Mouse (Mus musculus): ENCODE measurements at regions not wholly inside any gene's neighbourhood (a gene's known extent, or its start where the extent isn't known, plus 50 kb on each side); places are given as distances from the start of the nearest gene placed in this dataset.

DNA sequence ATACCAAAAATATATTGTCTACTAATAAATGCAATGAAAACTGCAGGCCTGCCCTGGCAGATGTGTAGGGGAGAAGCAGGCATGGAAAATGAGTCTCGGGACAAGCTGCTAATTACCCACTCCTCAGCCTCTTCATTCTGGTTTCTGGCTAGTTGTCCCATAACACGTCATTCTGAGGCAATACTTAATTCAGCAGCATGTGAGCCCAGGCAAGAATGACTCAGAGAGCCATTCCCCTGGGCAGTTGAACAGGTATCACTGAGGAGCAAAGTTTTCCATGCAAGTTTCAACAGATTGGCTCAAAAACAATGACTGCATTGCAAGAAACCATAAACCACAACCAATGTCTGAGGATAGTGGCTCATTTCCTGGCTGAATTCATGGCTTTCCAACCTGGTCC, 97.0 kb upstream of the Otud4 start:
- Histone ChIP-seq H3K36me3 (ENCODE audit: control insufficient read depth, insufficient read depth, low read length) (no peaks in the 10 kb centered on the region), H3K4me3 (ENCODE audit: low read depth, low read length) (no peak overlapping the region), H3K4me2 (ENCODE audit: low read depth, low read length) (no peak overlapping the region), H3K27me3 (replicated peaks; ENCODE audit: control insufficient read depth, insufficient read depth, low read length) (no peaks in the 10 kb centered on the region), H3K4me1 (ENCODE audit: control insufficient read depth, insufficient read depth, low read length) (no peaks in the 10 kb centered on the region), H3K9me3 (ENCODE audit: control insufficient read depth, low read length) (no peaks in the 10 kb centered on the region), H3K9ac (ENCODE audit: low read depth, low read length) (no peak overlapping the region), H3K27ac (replicated peaks; ENCODE audit: low read depth, low read length) (no peak overlapping the region)
- ATAC-seq (ENCODE audit: low read depth) (no peak), DNase-seq (ENCODE audit: low spot score) (peak; percentile 17)
- WGBS = 65% methylated on average over 2 of the region's 2 CpGs

DNA sequence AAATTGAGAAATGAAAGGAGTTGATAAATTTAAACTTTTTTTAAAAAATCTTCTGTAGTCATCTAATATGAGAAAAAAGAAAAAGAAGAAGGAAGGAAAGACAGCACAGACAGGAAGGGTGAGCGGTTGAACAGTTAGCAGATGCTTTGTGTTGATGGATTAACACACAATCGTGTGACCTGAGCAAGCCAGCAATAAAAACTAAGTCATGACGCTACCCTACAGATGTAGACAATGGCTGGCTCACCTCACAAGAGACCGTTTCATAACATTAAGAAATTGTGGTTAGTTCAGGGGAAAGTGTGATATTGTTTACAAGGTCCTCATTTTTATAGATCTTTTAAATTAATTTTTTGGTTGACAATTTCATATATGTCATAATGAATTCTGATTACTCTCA, 99.4 kb upstream of the Otud4 start:
- no peak for ATAC-seq (ENCODE audit: low read depth)
- Histone ChIP-seq H3K4me3 (ENCODE audit: low read depth, low read length) (no peak overlapping the region), H3K9ac (ENCODE audit: low read depth, low read length) (no peak overlapping the region), H3K4me2 (ENCODE audit: low read depth, low read length) (no peak overlapping the region), H3K27me3 (replicated peaks; ENCODE audit: control insufficient read depth, insufficient read depth, low read length) (no peaks in the 10 kb centered on the region), H3K9me3 (ENCODE audit: control insufficient read depth, low read length) (no peaks in the 10 kb centered on the region), H3K4me1 (ENCODE audit: control insufficient read depth, insufficient read depth, low read length) (no peaks in the 10 kb centered on the region), H3K27ac (replicated peaks; ENCODE audit: low read depth, low read length) (no peak overlapping the region), H3K36me3 (ENCODE audit: control insufficient read depth, insufficient read depth, low read length) (no peaks in the 10 kb centered on the region)
- DNase-seq (ENCODE audit: low spot score) = no peak
- WGBS = 88% methylated on average over 4 of the region's 4 CpGs

- H3K27me3 ChIP-seq (replicated peaks; ENCODE audit: control insufficient read depth, insufficient read depth, low read length) = no peaks in the 10 kb centered on the region
- no peaks in the 10 kb centered on the region for H3K36me3 ChIP-seq (ENCODE audit: control insufficient read depth, insufficient read depth, low read length)
- ATAC-seq (ENCODE audit: low read depth) = peak; percentile 65; the same call in 1 of the 2 replicates
- H3K4me3 ChIP-seq (ENCODE audit: low read depth, low read length) = no peak overlapping the region
- WGBS = 49% methylated on average over 12 of the region's 12 CpGs
- DNase-seq (ENCODE audit: low spot score) = peak; percentile 82
- H3K4me1 ChIP-seq (ENCODE audit: control insufficient read depth, insufficient read depth, low read length) = no peaks in the 10 kb centered on the region
- H3K4me2 ChIP-seq (ENCODE audit: low read depth, low read length) = 0 out of 2 replicates have a peak overlapping the region, but pooled peaks have one; percentile 2
- no peaks in the 10 kb centered on the region for H3K9me3 ChIP-seq (ENCODE audit: control insufficient read depth, low read length)
- no peak overlapping the region for H3K9ac ChIP-seq (ENCODE audit: low read depth, low read length)
- 0 out of 2 replicates have a peak overlapping the region, but pooled peaks have one; percentile 42 for H3K27ac ChIP-seq (replicated peaks; ENCODE audit: low read depth, low read length)
Measured at GRCm38 (mm10) chr8:79534271-79534889, 105.0 kb upstream of the Otud4 start.

DNA sequence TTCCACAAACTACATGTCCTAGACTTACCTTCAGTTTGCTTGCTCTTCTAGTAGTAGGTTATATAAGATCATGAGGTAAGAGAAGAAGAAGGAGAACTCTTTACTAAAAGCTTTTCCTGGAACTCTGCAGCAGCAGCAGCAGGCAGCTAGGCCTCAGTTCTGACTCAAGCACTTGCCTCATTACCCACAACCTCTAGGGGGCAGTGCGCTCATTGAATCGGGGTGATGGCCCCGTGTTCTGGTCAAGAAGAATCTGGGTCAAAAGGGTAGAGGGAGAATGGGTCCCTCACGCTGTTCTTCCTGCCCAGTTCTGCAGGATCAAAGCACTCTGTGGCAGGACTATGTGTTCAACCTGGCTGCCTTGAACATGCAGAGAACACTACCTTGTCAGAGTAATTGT, 109.9 kb upstream of the Otud4 start:
- ATAC-seq (ENCODE audit: low read depth) (no peak), DNase-seq (ENCODE audit: low spot score) (no peak)
- no peak overlapping the region for H3K27ac ChIP-seq (replicated peaks; ENCODE audit: low read depth, low read length)
- H3K4me3 ChIP-seq (ENCODE audit: low read depth, low read length) = no peak overlapping the region
- H3K4me1 ChIP-seq (ENCODE audit: control insufficient read depth, insufficient read depth, low read length) = no peaks in the 10 kb centered on the region
- H3K27me3 ChIP-seq (replicated peaks; ENCODE audit: control insufficient read depth, insufficient read depth, low read length) = no peaks in the 10 kb centered on the region
- no peaks in the 10 kb centered on the region for H3K36me3 ChIP-seq (ENCODE audit: control insufficient read depth, insufficient read depth, low read length)
- H3K4me2 ChIP-seq (ENCODE audit: low read depth, low read length) = no peak overlapping the region
- H3K9me3 ChIP-seq (ENCODE audit: control insufficient read depth, low read length) = no peaks in the 10 kb centered on the region
- no peak overlapping the region for H3K9ac ChIP-seq (ENCODE audit: low read depth, low read length)
- 23% methylated on average over 4 of the region's 4 CpGs for WGBS

DNA sequence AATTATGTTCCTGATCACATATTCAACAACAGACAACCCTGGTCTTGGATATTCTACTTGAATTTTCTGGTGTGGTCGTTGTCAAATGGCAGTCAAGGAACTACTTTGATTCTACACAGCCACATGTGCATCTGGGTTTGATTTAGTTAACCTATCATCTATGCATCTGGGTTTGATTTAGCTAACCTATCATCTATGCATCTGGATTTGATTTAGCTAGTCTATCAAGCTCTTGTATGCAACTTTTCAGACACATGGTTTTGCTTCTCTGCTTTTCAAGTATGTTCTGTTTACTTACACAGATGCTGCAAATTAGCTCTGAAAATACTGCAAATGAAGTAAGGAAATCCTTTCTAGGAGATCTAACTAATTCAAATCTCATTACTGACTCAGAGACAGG, 117.4 kb upstream of the Otud4 start:
- no peak overlapping the region for H3K4me3 ChIP-seq (ENCODE audit: low read depth, low read length)
- WGBS = 26% methylated on average over 1 of the region's 1 CpGs
- peak overlapping the region; percentile 63 for H3K27ac ChIP-seq (replicated peaks; ENCODE audit: low read depth, low read length)
- 0 out of 2 replicates have a peak, but pooled peaks cover 3% of the 10 kb centered on the region for H3K4me1 ChIP-seq (ENCODE audit: control insufficient read depth, insufficient read depth, low read length)
- ATAC-seq (ENCODE audit: low read depth) (peak; percentile 50; the same call in 1 of the 2 replicates), DNase-seq (ENCODE audit: low spot score) (peak; percentile 92)
- no peaks in the 10 kb centered on the region for H3K36me3 ChIP-seq (ENCODE audit: control insufficient read depth, insufficient read depth, low read length)
- no peak overlapping the region; the same call in 1 of the 2 replicates for H3K4me2 ChIP-seq (ENCODE audit: low read depth, low read length)
- H3K27me3 ChIP-seq (replicated peaks; ENCODE audit: control insufficient read depth, insufficient read depth, low read length) = no peaks in the 10 kb centered on the region
- H3K9me3 ChIP-seq (ENCODE audit: control insufficient read depth, low read length) = no peaks in the 10 kb centered on the region
- no peak overlapping the region for H3K9ac ChIP-seq (ENCODE audit: low read depth, low read length)

- no peaks in the 10 kb centered on the region for H3K9me3 ChIP-seq (ENCODE audit: control insufficient read depth, low read length)
- ATAC-seq (ENCODE audit: low read depth) = no peak
- H3K4me1 ChIP-seq (ENCODE audit: control insufficient read depth, insufficient read depth, low read length) = 0 out of 2 replicates have a peak, but pooled peaks cover 3% of the 10 kb centered on the region
- H3K27me3 ChIP-seq (replicated peaks; ENCODE audit: control insufficient read depth, insufficient read depth, low read length) = no peaks in the 10 kb centered on the region
- peak; percentile 45 for DNase-seq (ENCODE audit: low spot score)
- no peak overlapping the region for H3K27ac ChIP-seq (replicated peaks; ENCODE audit: low read depth, low read length)
- no peak overlapping the region for H3K9ac ChIP-seq (ENCODE audit: low read depth, low read length)
- H3K36me3 ChIP-seq (ENCODE audit: control insufficient read depth, insufficient read depth, low read length) = no peaks in the 10 kb centered on the region
- WGBS = 64% methylated on average over 4 of the region's 4 CpGs
- no peak overlapping the region for H3K4me3 ChIP-seq (ENCODE audit: low read depth, low read length)
- H3K4me2 ChIP-seq (ENCODE audit: low read depth, low read length) = no peak overlapping the region
Measured at GRCm38 (mm10) chr8:79518966-79519365, 119.6 kb upstream of the Smad1 start.

GRCm38 (mm10) chr8:79515282-79515783, 116.0 kb upstream of the Smad1 start:
- Histone ChIP-seq H3K4me1 (ENCODE audit: control insufficient read depth, insufficient read depth, low read length) (no peaks in the 10 kb centered on the region), H3K36me3 (ENCODE audit: control insufficient read depth, insufficient read depth, low read length) (no peaks in the 10 kb centered on the region), H3K9me3 (ENCODE audit: control insufficient read depth, low read length) (peaks cover 6% of the 10 kb centered on the region; the same call in 1 of the 2 replicates), H3K27ac (replicated peaks; ENCODE audit: low read depth, low read length) (no peak overlapping the region), H3K27me3 (replicated peaks; ENCODE audit: control insufficient read depth, insufficient read depth, low read length) (no peaks in the 10 kb centered on the region), H3K4me3 (ENCODE audit: low read depth, low read length) (no peak overlapping the region), H3K4me2 (ENCODE audit: low read depth, low read length) (no peak overlapping the region), H3K9ac (ENCODE audit: low read depth, low read length) (no peak overlapping the region)
- no peak for ATAC-seq (ENCODE audit: low read depth)
- no peak for DNase-seq (ENCODE audit: low spot score)
- WGBS = 68% methylated on average over 6 of the region's 6 CpGs

GRCm38 (mm10) chr8:79514655-79515278, 115.4 kb upstream of the Smad1 start:
- peaks cover 6% of the 10 kb centered on the region; the same call in 1 of the 2 replicates for H3K9me3 ChIP-seq (ENCODE audit: control insufficient read depth, low read length)
- no peaks in the 10 kb centered on the region for H3K27me3 ChIP-seq (replicated peaks; ENCODE audit: control insufficient read depth, insufficient read depth, low read length)
- no peak overlapping the region for H3K9ac ChIP-seq (ENCODE audit: low read depth, low read length)
- DNase-seq (ENCODE audit: low spot score) = no peak
- H3K27ac ChIP-seq (replicated peaks; ENCODE audit: low read depth, low read length) = no peak overlapping the region
- H3K4me1 ChIP-seq (ENCODE audit: control insufficient read depth, insufficient read depth, low read length) = no peaks in the 10 kb centered on the region
- ATAC-seq (ENCODE audit: low read depth) = no peak
- H3K4me2 ChIP-seq (ENCODE audit: low read depth, low read length) = no peak overlapping the region
- H3K36me3 ChIP-seq (ENCODE audit: control insufficient read depth, insufficient read depth, low read length) = no peaks in the 10 kb centered on the region
- H3K4me3 ChIP-seq (ENCODE audit: low read depth, low read length) = no peak overlapping the region
- 55% methylated on average over 4 of the region's 4 CpGs for WGBS

Measured in embryonic facial prominence, embryonic 14.5 days (tissue).